Mouse (Mus musculus) adrenal gland, adult 2 months (tissue): ENCODE measurements around the gene Snx11. TPM values are rescaled to one million over a fixed set of nuclear protein-coding genes. Genes with fewer than 3 reads are reported as not detected.

Experiments used
- polyA plus RNA-seq: library from polyadenylated mRNA; depleted of rRNA; stranded (reverse); fragments of >200 nt; gene quantifications from 2 replicates; pipeline ENCODE4 v1.2.3, GENCODE M21; 2012; rRNA removed
- total RNA-seq, 2 experiments: library from RNA; stranded (reverse); gene quantifications; 2 replicates each; pipeline ENCODE4 v1.2.3; 2021

Snx11 gene
- total and polyA plus RNA-seq, 3 experiments: 12.4 to 31.2 (median 22.7) TPM

Other genes with a start within 250 kb of the Snx11 start
- gene Cbx1, start 11.6 kb upstream of the Snx11 start, total RNA-seq: 10 to 100 TPM; 65.7 to 72.8 TPM
- 40.0 and 58.2 TPM in 2 replicates for gene Cbx1, start 11.6 kb upstream of the Snx11 start, polyA plus RNA-seq
- 100 to 1,000 TPM; 497 to 817 TPM for gene Nfe2l1, start 52.4 kb upstream of the Snx11 start, total RNA-seq
- 504 and 806 TPM in 2 replicates for gene Nfe2l1, start 52.4 kb upstream of the Snx11 start, polyA plus RNA-seq
- 10 to 100 TPM; 57.1 to 76.8 TPM for gene Copz2, start 72.3 kb upstream of the Snx11 start, total RNA-seq
- 90.7 and 107 TPM in 2 replicates for gene Copz2, start 72.3 kb upstream of the Snx11 start, polyA plus RNA-seq
- gene Cdk5rap3, start 138.9 kb upstream of the Snx11 start, total RNA-seq: 10 to 100 TPM; 39.8 to 52.9 TPM
- 32.8 and 35.4 TPM in 2 replicates for gene Cdk5rap3, start 138.9 kb upstream of the Snx11 start, polyA plus RNA-seq
- gene Prr15l, start 150.5 kb upstream of the Snx11 start, total RNA-seq: under 1 TPM; 0.52 to 0.66 TPM
- gene Prr15l, start 150.5 kb upstream of the Snx11 start, polyA plus RNA-seq: not detected in 2 replicates
- gene Pnpo, start 166.4 kb upstream of the Snx11 start, total RNA-seq: 10 to 100 TPM; 29.3 to 37.4 TPM
- 43.0 and 52.9 TPM in 2 replicates for gene Pnpo, start 166.4 kb upstream of the Snx11 start, polyA plus RNA-seq
- gene Sp2, start 205.4 kb upstream of the Snx11 start, total RNA-seq: 10 to 100 TPM; 15.4 to 18.6 TPM
- 15.2 and 19.3 TPM in 2 replicates for gene Sp2, start 205.4 kb upstream of the Snx11 start, polyA plus RNA-seq
- gene Sp6, start 235.8 kb upstream of the Snx11 start, total RNA-seq: under 1 TPM; 0.09 to 0.24 TPM
- gene Sp6, start 235.8 kb upstream of the Snx11 start, polyA plus RNA-seq: 0.10 and 0.31 TPM in 2 replicates